Mouse (Mus musculus): Measurements from ENCODE around the gene Slc22a3.

Gene Slc22a3

DNA sequence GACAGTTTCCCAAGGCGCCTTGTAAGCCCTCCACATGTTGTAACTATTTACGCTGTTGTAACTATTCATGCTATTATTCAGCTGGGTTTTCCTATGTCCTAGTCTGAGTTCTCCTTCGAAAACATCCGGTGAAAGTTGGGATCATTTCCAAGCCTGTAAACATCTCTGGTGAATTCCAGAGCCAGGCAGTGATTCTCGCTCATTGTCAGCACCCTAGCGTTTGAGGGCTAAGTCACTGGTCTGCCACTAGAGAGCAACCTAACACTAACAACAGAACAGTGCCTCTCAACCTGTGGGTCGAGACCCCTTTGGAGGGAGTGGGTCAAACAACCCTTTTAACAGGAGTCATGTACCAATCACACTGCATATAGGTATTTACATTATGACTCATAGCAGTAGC is 104.1 kb downstream of the Slc22a3 start:
- no peak for DNase-seq (ENCODE audit: low spot score)

- no peak for DNase-seq (ENCODE audit: low spot score)
Observed at GRCm38 (mm10) chr17:12396163-12396677, 111.3 kb downstream of the Slc22a3 start.

GRCm38 (mm10) chr17:12388239-12388638 is 119.3 kb downstream of the Slc22a3 start:
- DNase-seq (ENCODE audit: low spot score) = no peak

- no peak for DNase-seq (ENCODE audit: low spot score)
Observed at GRCm38 (mm10) chr17:12387781-12388180, 119.7 kb downstream of the Slc22a3 start.

- no peak for DNase-seq (ENCODE audit: low spot score)
Observed at GRCm38 (mm10) chr17:12385049-12385794, 122.3 kb downstream of the Slc22a3 start.

DNA sequence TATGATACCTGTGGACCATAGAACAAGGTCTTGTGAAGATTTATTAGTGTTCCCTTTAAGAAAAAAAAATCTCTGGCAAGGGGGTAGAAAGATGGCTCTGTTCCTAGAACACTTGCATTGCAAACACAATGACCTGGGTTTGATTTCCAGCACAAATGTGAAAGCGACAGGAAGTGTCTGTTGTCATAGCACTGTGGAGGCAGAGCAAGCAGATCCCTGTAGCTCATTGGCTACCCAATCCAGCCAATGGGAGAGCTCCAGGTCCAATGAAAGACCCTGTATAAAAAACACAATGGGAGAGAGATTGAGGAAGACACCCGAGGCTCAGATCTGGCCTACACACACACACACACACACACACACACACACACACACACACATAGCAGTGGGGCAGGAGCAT is 125.0 kb downstream of the Slc22a3 start:
- no peak for DNase-seq (ENCODE audit: low spot score)

DNA sequence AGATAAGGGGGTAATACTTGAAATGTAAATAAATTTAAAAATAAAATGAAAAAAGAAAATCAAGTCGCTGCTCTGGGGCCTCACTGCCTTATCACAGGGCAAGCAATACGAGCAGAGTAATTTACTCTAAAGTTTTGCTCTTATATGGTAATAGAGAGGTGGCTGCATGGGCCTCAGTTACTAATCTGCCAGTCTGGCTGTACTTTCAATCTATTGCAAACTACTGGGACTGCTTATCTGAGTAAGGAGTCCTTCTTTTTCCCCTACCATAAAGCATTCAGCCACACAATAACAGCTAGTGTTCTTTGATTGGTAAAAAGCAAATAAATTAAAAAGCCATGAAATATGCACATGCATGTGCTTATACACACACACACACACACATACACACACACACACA is 125.9 kb downstream of the Slc22a3 start:
- DNase-seq (ENCODE audit: low spot score) = no peak

- DNase-seq (ENCODE audit: low spot score) = no peak
Observed at GRCm38 (mm10) chr17:12380287-12380686, 127.2 kb downstream of the Slc22a3 start.

DNA sequence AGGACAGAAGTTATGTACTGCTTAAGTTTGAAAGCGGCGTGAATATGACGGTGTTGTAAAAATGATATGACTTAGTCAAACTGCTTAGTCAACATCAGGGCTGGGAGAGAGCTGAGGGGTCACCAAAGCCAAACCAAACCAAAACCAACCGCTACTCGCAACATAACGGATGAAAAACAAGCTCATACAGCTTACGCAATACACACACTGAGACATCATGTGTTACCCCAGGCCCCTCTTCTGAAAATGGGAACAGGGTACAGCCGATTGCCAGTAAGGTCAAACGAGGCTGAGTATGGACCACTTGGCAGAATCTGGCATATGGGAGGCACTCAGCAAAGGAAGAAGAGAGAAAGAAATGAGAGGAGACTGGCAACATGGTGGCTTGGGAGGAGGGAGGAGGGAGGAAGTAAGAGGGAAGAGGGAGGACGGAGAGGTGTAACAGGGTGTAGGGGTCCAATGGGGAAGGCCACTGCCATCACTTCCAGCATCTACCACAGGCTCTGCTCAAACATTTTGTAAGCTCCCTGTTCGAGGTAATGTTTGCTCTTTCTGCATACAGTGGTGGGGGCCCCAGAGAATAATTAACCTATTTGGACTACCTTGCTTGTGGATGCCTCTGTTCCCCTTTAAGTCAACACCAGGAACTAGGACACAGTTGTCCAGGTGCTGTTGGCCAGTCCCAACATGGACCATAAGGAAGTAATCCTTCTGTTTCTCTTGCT is 129.4 kb downstream of the Slc22a3 start, which contains the start of gene Plg:
Gene Plg (plus strand): TSS at position 628 of the 725 bp plus-strand sequence.
- no peak for DNase-seq (ENCODE audit: low spot score)

DNA sequence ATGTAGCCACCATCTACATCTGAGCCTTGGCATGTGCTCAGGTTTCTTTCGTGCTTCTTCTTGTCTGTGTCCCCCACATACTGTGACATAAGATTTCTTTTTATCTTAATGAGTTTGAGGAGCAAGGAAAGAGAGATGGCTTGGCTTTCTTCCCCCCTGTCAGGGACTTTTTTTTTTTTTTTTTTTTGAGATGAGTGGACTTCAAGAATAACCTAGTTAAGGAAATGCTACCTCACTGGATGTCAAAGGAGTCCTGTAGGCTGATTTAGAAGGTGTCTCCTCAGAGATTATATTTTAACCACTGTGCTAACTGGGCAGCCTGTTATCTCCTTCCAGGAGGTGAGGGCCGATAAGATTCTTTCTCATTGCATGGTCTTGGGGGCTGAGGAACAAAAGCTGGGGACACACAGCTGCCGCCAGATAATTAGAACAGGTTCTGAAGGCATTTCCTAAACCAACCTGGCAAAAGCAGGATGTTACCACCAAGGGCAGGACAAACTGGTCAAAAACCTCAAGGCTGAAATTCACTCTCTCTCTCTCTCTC is 133.8 kb downstream of the Slc22a3 start:
- no peak for DNase-seq (ENCODE audit: low spot score)

- DNase-seq (ENCODE audit: low spot score) = peak; percentile 69
Observed at GRCm38 (mm10) chr17:12372021-12372420, 135.5 kb downstream of the Slc22a3 start.

GRCm38 (mm10) chr17:12371310-12371925 is 136.1 kb downstream of the Slc22a3 start:
- DNase-seq (ENCODE audit: low spot score) = no peak

GRCm38 (mm10) chr17:12370289-12370688 is 137.2 kb downstream of the Slc22a3 start:
- DNase-seq (ENCODE audit: low spot score) = no peak

DNA sequence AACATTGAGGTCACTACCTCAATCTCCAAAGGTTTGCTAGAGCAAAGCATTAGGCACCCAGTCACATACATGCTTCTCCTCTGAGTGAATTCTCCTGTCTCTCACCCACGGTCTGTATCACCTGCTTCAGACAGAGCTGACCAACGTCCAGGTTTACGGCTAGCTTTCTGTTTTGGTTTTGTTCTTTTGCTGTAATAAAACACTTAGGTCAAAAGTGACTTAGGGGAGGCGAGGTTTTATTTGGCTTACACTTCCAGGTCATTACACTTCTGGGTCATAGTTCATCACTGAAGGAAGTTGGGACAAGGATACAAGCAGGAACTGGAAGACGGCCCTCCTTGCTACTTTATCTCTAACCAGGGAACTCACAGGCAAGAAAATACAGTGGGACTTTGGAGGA is 138.1 kb downstream of the Slc22a3 start:
- DNase-seq (ENCODE audit: low spot score) = no peak
